In the genomic region with DNA sequence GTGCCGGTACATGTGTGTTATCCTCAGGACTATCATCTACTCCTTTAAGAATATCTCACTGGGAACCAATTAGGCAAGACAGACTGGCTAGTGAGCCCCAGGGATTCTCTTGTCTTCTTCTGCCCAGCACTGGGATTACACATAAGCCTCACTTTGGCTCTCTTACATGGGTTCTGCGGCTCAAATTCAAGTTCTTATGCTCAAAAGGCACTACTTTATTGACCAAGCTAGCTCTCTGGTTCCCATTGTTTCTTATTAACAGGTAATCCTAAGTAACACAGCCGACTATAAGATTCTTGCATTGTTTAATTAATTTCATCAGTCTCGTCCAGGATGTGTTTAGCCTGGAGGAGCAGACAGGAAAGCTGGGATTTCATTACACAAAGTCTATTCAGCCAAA, we compare ENCODE assay signal across 24 mouse cellular contexts.
DNase-seq lines count a peak whose midpoint lies in the region; ATAC-seq lines count a peak whose summit lies in the region.
"Had no signal": no experiment of that assay in that cellular context is flagged by ENCODE, and none has a peak within 500 bp of the region (broad histone marks: within the 10 kb centered on the region; RNA-seq: fewer than 3 reads in every experiment).

No protein-coding gene starts in this region.

- no peak overlapping the region for H3K9ac ChIP-seq in forebrain, embryonic 14.5 days (ENCODE audit: low read length)
- no peak overlapping the region for H3K9ac ChIP-seq in hindbrain, embryonic 13.5 days
- no peak overlapping the region for H3K9ac ChIP-seq in hindbrain, embryonic 12.5 days
- H3K9ac ChIP-seq in limb, embryonic 12.5 days (replicated peaks) = no peak overlapping the region
- H3K9ac ChIP-seq: embryonic facial prominence, embryonic 12.5 days; embryonic facial prominence, embryonic 15.5 days; forebrain, embryonic 13.5 days had no signal

- ATAC-seq in forebrain, embryonic 14.5 days = no peak
- ATAC-seq in hindbrain, embryonic 13.5 days (ENCODE audit: low FRiP score) = no peak
- no peak for ATAC-seq in hindbrain, embryonic 12.5 days (ENCODE audit: low FRiP score)
- no peak for ATAC-seq in limb, embryonic 12.5 days (ENCODE audit: insufficient number of reproducible peaks, insufficient read depth, low FRiP score, low TSS enrichment, low read depth)
- ATAC-seq: activated CD4-positive, CD25-positive, alpha-beta regulatory T cell, adult 4 months; forebrain, embryonic 13.5 days; inflammation-experienced regulatory T-cells, adult 6 months; intestine, embryonic 16.5 days had no signal

- 73% methylated on average over 4 of the region's 4 CpGs for WGBS in forebrain, embryonic 10.5 days
- WGBS in forebrain, embryonic 14.5 days = 54% methylated on average over 4 of the region's 4 CpGs
- 73% methylated on average over 4 of the region's 4 CpGs for WGBS in hindbrain, embryonic 13.5 days
- WGBS in hindbrain, embryonic 12.5 days = 86% methylated on average over 4 of the region's 4 CpGs
- WGBS in limb, embryonic 12.5 days = 83% methylated on average over 4 of the region's 4 CpGs
- 82% methylated on average over 4 of the region's 4 CpGs for WGBS in limb, embryonic 10.5 days

- H3K27ac ChIP-seq in forebrain, embryonic 10.5 days = peak overlapping the region; percentile 30; the same call in 1 of the 2 replicates
- no peak overlapping the region for H3K27ac ChIP-seq in forebrain, embryonic 14.5 days (ENCODE audit: low read depth, low read length)
- 0 out of 2 replicates have a peak overlapping the region, but pooled peaks have one; percentile 58 for H3K27ac ChIP-seq in hindbrain, embryonic 13.5 days
- no peak overlapping the region for H3K27ac ChIP-seq in hindbrain, embryonic 12.5 days
- H3K27ac ChIP-seq in limb, embryonic 12.5 days = 0 out of 2 replicates have a peak overlapping the region, but pooled peaks have one; percentile 18
- no peak overlapping the region for H3K27ac ChIP-seq in limb, embryonic 10.5 days
- H3K27ac ChIP-seq: embryonic facial prominence, embryonic 12.5 days; embryonic facial prominence, embryonic 15.5 days had no signal

- DNase-seq in forebrain, embryonic 10.5 days (ENCODE audit: extremely low spot score, low spot score) = no peak
- no peak for DNase-seq in forebrain, embryonic 14.5 days (ENCODE audit: low spot score)
- no peak for DNase-seq in limb, embryonic 10.5 days (ENCODE audit: low spot score)
- peak; percentile 5 for DNase-seq in retina, embryonic 14.5 days (ENCODE audit: low spot score)
- no peak for DNase-seq in retina, postnatal 1 day
- DNase-seq: adrenal gland, adult 8-10 months; adrenal gland, postnatal 25 days; cerebellum, adult 18-20 months; cerebellum, adult 9-10 months; cerebellum, postnatal 25 days; gastrocnemius, postnatal 10 days; gastrocnemius, postnatal 36 days; heart, adult 11 months; kidney, adult 18-20 months had no signal

- no peaks in the 10 kb centered on the region for H3K27me3 ChIP-seq in forebrain, embryonic 10.5 days (ENCODE audit: poor library complexity, severe bottlenecking)
- no peaks in the 10 kb centered on the region for H3K27me3 ChIP-seq in forebrain, embryonic 14.5 days (replicated peaks; ENCODE audit: control insufficient read depth, insufficient read depth, low read length)
- H3K27me3 ChIP-seq in hindbrain, embryonic 13.5 days = no peaks in the 10 kb centered on the region
- H3K27me3 ChIP-seq in hindbrain, embryonic 12.5 days = no peaks in the 10 kb centered on the region
- no peaks in the 10 kb centered on the region for H3K27me3 ChIP-seq in limb, embryonic 12.5 days
- no peaks in the 10 kb centered on the region for H3K27me3 ChIP-seq in limb, embryonic 10.5 days (ENCODE audit: low read depth, poor library complexity, severe bottlenecking)
- H3K27me3 ChIP-seq: embryonic facial prominence, embryonic 12.5 days; embryonic facial prominence, embryonic 15.5 days; forebrain, embryonic 13.5 days had no signal

- H3K9me3 ChIP-seq in forebrain, embryonic 10.5 days = no peaks in the 10 kb centered on the region
- no peaks in the 10 kb centered on the region for H3K9me3 ChIP-seq in forebrain, embryonic 14.5 days (replicated peaks; ENCODE audit: control insufficient read depth, low read length)
- no peaks in the 10 kb centered on the region for H3K9me3 ChIP-seq in hindbrain, embryonic 13.5 days
- H3K9me3 ChIP-seq in hindbrain, embryonic 12.5 days (replicated peaks) = no peaks in the 10 kb centered on the region
- H3K9me3 ChIP-seq in limb, embryonic 12.5 days = no peaks in the 10 kb centered on the region
- no peaks in the 10 kb centered on the region for H3K9me3 ChIP-seq in limb, embryonic 10.5 days (replicated peaks)
- H3K9me3 ChIP-seq: embryonic facial prominence, embryonic 12.5 days; embryonic facial prominence, embryonic 15.5 days; forebrain, embryonic 13.5 days had no signal

- H3K4me1 ChIP-seq in forebrain, embryonic 10.5 days = peaks cover 44% of the 10 kb centered on the region
- peaks cover 26% of the 10 kb centered on the region for H3K4me1 ChIP-seq in forebrain, embryonic 14.5 days (ENCODE audit: control insufficient read depth, insufficient read depth, low read length)
- H3K4me1 ChIP-seq in hindbrain, embryonic 13.5 days (replicated peaks) = peaks cover 34% of the 10 kb centered on the region
- H3K4me1 ChIP-seq in hindbrain, embryonic 12.5 days = peaks cover 33% of the 10 kb centered on the region
- H3K4me1 ChIP-seq in limb, embryonic 12.5 days (replicated peaks) = peaks cover 35% of the 10 kb centered on the region
- peaks cover 25% of the 10 kb centered on the region for H3K4me1 ChIP-seq in limb, embryonic 10.5 days

- H3K4me2 ChIP-seq in forebrain, embryonic 14.5 days (ENCODE audit: low read length) = no peak overlapping the region
- H3K4me2 ChIP-seq in hindbrain, embryonic 13.5 days = no peak overlapping the region
- H3K4me2 ChIP-seq in hindbrain, embryonic 12.5 days (replicated peaks) = no peak overlapping the region
- H3K4me2 ChIP-seq in limb, embryonic 12.5 days = no peak overlapping the region
- H3K4me2 ChIP-seq: embryonic facial prominence, embryonic 12.5 days; embryonic facial prominence, embryonic 15.5 days; forebrain, embryonic 13.5 days; heart, embryonic 11.5 days had no signal

- H3K36me3 ChIP-seq in forebrain, embryonic 10.5 days (replicated peaks) = no peaks in the 10 kb centered on the region
- no peaks in the 10 kb centered on the region for H3K36me3 ChIP-seq in forebrain, embryonic 14.5 days (ENCODE audit: control insufficient read depth, insufficient read depth, low read length)
- H3K36me3 ChIP-seq in hindbrain, embryonic 13.5 days = no peaks in the 10 kb centered on the region
- H3K36me3 ChIP-seq in hindbrain, embryonic 12.5 days = no peaks in the 10 kb centered on the region
- H3K36me3 ChIP-seq in limb, embryonic 12.5 days = no peaks in the 10 kb centered on the region
- no peaks in the 10 kb centered on the region for H3K36me3 ChIP-seq in limb, embryonic 10.5 days
- H3K36me3 ChIP-seq: embryonic facial prominence, embryonic 12.5 days; embryonic facial prominence, embryonic 15.5 days had no signal

- no peak overlapping the region for H3K4me3 ChIP-seq in forebrain, embryonic 10.5 days
- no peak overlapping the region for H3K4me3 ChIP-seq in forebrain, embryonic 14.5 days (ENCODE audit: low read depth, low read length)
- H3K4me3 ChIP-seq in hindbrain, embryonic 13.5 days = no peak overlapping the region
- no peak overlapping the region for H3K4me3 ChIP-seq in hindbrain, embryonic 12.5 days
- no peak overlapping the region for H3K4me3 ChIP-seq in limb, embryonic 12.5 days (replicated peaks)
- H3K4me3 ChIP-seq in limb, embryonic 10.5 days = no peak overlapping the region
- H3K4me3 ChIP-seq: embryonic facial prominence, embryonic 12.5 days; embryonic facial prominence, embryonic 15.5 days; forebrain, embryonic 13.5 days had no signal

Comparison
In these comparisons a context has a peak if more than half of its experiments do, and no peak if none do; other contexts are left out.
1. H3K27ac ChIP-seq: peak in forebrain, embryonic 10.5 days (single experiment), hindbrain, embryonic 13.5 days (single experiment) and limb, embryonic 12.5 days (single experiment); none in forebrain, embryonic 14.5 days (single experiment), hindbrain, embryonic 12.5 days (single experiment) and limb, embryonic 10.5 days (single experiment).